Mouse (Mus musculus) forebrain, postnatal 0 days (tissue): ENCODE results near the gene Fam240b. TPM values are rescaled to one million over a fixed set of nuclear protein-coding genes. Genes with fewer than 3 reads are reported as not detected.

Experiments used
- ATAC-seq: fragments of 200-750 bp; cut with Nextera tagmentation; 2 replicates; pipeline ENCODE4 v1.8.0; 2017; ENCODE audit warnings: mild to moderate bottlenecking, moderate library complexity
- DNase-seq: peaks from one replicate; pipeline ENCODE4 v3.0.0-alpha.2; 2015
- H3K27ac ChIP-seq: fragments of 300-500 bp; sonication (generic); 2 replicates; pipeline ENCODE4 v1.5.1; 2014; ENCODE audit warnings: low read depth, mild to moderate bottlenecking, antibody characterized with exemption, low read length, moderate library complexity, mixed read lengths
- H3K27me3 ChIP-seq: fragments of 300-500 bp; sonication (generic); 2 replicates; pipeline ENCODE4 v1.6.1; 2014; ENCODE audit warnings: mild to moderate bottlenecking, low read length, mixed read lengths; ENCODE audit not compliant: insufficient read depth
- H3K36me3 ChIP-seq: fragments of 300-500 bp; sonication (generic); 2 replicates; pipeline ENCODE4 v1.6.1; 2014; ENCODE audit warnings: mild to moderate bottlenecking, moderate library complexity; ENCODE audit not compliant: insufficient read depth
- H3K4me1 ChIP-seq: fragments of 300-500 bp; sonication (generic); 2 replicates; pipeline ENCODE4 v1.6.1; 2014; ENCODE audit warnings: antibody characterized with exemption; ENCODE audit not compliant: insufficient read depth
- H3K4me2 ChIP-seq: fragments of 300-500 bp; sonication (generic); 2 replicates; pipeline ENCODE4 v1.6.1; 2014; ENCODE audit warnings: low read depth, mild to moderate bottlenecking, moderate library complexity
- H3K4me3 ChIP-seq: fragments of 300-500 bp; sonication (generic); 2 replicates; pipeline ENCODE4 v1.5.1; 2014; ENCODE audit warnings: low read depth, low read length, mixed read lengths
- H3K9ac ChIP-seq: fragments of 300-500 bp; sonication (generic); 2 replicates; pipeline ENCODE4 v1.6.1; 2014; ENCODE audit warnings: mild to moderate bottlenecking
- H3K9me3 ChIP-seq: fragments of 300-500 bp; sonication (generic); 2 replicates; pipeline ENCODE4 v1.6.1; 2016; ENCODE audit warnings: low read length
- CTCF ChIP-seq: sonication (generic); IDR thresholded peaks from 2 replicates; pipeline ENCODE4 v1.5.1; 2016; ENCODE audit warnings: antibody characterized with exemption, control low read depth, low read depth
- WGBS: fragments of 180-500 bp; shearing (Covaris S2); extraction: QIAGEN DNeasy Blood & Tissue Kit; methylation state at CpG from one replicate; pipeline ENCODE4 v1.1.7; 2014; 5-methylcytosine and 5-hydroxymethylcytosine counted together
- polyA plus RNA-seq: library from polyadenylated mRNA; unstranded; fragments of >200 nt; fragmentation: Nextera tagmentation; extraction: Ambion mirVana; gene quantifications from 2 replicates; pipeline ENCODE4 v1.2.1, GENCODE M21; 2015
- total RNA-seq: library from RNA; depleted of rRNA; stranded (reverse); fragments of >200 nt; gene quantifications from 2 replicates; pipeline ENCODE4 v1.2.3, GENCODE M21; 2014; rRNA removed

The Fam240b gene
- not detected in 2 replicates for total RNA-seq
- not detected in 2 replicates for polyA plus RNA-seq

DNA sequence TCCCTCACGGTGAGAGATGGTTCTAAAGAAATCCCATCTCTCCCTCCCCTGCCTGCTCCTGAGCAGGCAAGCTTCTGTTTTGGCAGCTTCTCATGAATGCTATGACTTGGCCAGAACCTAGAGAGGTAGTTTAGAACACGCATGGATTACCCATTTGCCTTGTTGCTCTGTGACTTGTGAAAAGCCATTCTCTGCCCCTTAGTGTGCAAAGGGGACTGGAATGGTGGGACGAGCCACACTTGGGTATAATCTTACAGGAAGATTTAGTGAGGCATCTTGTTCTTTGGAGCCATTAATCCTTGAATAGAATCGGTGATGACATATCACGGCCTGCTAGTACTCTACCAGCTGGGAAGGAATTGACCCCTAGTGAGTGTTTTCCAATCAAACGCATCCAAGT is at the start of gene Fam240b:
Gene Fam240b, minus strand, starts transcription at position 101 of the 400 bp plus-strand sequence.
- TF ChIP-seq CTCF, result no peak
- Histone ChIP-seq H3K4me3 (no peak within 1 kb of the TSS), H3K9me3 (no peaks in the 10 kb centered on the region), H3K4me1 (no peaks in the 10 kb centered on the region), H3K4me2 (no peak within 1 kb of the TSS), H3K36me3 (no peaks in the 10 kb centered on the region), H3K27me3 (no peaks in the 10 kb centered on the region), H3K27ac (no peak within 1 kb of the TSS), H3K9ac (no peak within 1 kb of the TSS)
- no peak for DNase-seq
- WGBS, result 84% methylated on average over 6 of the region's 6 CpGs
- ATAC-seq, result no peak

DNA sequence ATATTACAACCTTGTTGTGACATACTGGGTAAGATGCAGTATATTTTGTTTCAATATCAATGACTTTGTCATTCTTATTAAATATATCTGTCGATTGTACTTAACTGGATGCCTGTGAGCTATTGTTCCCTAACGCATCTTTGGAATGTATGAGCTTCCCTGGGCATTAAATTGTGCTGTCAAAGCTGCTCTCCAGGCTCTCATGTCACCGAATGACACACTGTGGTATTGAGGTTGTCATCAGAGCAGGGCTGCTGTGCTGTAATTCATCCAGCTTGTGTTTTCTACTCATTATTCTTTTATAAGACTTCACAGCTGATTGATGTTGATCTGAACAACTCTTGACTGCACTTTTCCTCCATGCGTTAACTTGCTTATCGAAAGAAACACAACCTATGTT is 32.5 kb upstream of the Fam240b start:
- TF ChIP-seq CTCF, result no peak
- H3K27ac ChIP-seq, result no peak overlapping the region
- H3K36me3 ChIP-seq, result no peaks in the 10 kb centered on the region
- no peak overlapping the region for H3K9ac ChIP-seq
- ATAC-seq (no peak), DNase-seq (no peak)
- no peaks in the 10 kb centered on the region for H3K9me3 ChIP-seq
- H3K4me1 ChIP-seq, result no peaks in the 10 kb centered on the region
- WGBS, result 70% methylated on average over 5 of the region's 5 CpGs
- no peak overlapping the region for H3K4me2 ChIP-seq
- no peaks in the 10 kb centered on the region for H3K27me3 ChIP-seq
- H3K4me3 ChIP-seq, result no peak overlapping the region

DNA sequence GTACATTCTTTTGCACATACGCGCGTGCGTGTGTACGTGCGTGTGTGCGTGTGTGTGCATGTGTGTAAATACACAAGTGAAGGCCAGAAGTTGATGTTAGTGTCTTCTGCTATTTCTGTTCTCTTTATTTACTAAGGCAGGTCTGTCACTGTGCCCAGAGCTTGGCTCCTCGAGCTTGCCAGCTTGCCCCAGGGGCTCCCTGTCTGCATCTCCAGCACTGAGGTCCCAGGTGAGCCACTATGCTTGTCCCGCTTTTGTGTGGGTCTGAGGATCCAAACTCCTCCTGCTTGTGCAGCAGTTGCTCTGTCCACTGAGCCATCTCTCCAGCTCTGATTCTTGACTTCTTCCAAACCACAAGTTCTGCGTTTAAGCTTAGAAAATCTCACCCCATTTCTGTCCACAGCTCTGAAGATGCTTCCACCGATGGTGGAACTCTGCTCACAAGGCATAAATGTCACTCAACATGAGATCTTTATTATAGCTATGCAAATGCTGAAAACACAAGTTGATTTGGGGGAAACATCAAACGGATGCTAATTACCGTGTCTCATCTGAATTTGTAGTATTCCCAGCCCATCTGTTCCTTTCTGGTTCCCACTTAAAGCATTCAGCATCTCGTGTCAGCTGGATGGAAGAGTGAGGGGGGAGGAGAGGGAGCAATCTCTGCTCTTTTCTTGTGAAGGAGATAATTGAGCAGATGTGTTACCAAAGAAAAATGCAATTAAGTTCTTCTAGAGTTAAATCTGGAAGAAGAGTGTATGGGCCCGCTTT is 29.1 kb upstream of the Fam240b start:
- Histone ChIP-seq H3K4me1 (no peaks in the 10 kb centered on the region), H3K27me3 (no peaks in the 10 kb centered on the region), H3K4me3 (no peak overlapping the region), H3K9ac (no peak overlapping the region), H3K4me2 (no peak overlapping the region), H3K27ac (0 out of 2 replicates have a peak overlapping the region, but pooled peaks have one; percentile 36), H3K9me3 (no peaks in the 10 kb centered on the region), H3K36me3 (no peaks in the 10 kb centered on the region)
- WGBS, result 59% methylated on average over 15 of the region's 15 CpGs
- no peak for TF ChIP-seq CTCF
- DNase-seq (peak; percentile 72), ATAC-seq (peak; percentile 97)

DNA sequence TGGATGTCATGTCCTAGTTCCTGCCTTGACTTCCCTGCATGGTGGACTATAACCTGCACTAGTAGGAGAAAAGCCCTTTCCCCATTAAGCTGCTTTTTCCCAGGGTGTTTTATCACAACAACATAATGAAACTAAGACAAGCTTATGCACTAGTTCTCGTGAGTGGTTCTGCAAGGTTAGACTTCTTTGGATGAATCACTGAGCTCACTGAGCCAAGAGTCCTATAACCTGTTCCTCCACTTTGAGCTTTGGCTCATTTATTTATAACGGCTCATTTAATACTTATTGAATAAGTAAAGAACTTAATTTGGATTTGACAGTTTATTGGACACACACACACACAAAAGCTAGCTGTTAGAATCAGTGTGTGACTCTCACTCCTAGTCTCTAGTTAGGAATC is 16.7 kb upstream of the Fam240b start:
- Histone ChIP-seq H3K4me3 (no peak overlapping the region), H3K4me2 (no peak overlapping the region), H3K27ac (no peak overlapping the region), H3K36me3 (no peaks in the 10 kb centered on the region), H3K9me3 (no peaks in the 10 kb centered on the region), H3K4me1 (no peaks in the 10 kb centered on the region), H3K9ac (no peak overlapping the region), H3K27me3 (no peaks in the 10 kb centered on the region)
- DNase-seq (no peak), ATAC-seq (no peak)
- no peak for TF ChIP-seq CTCF
- 65% methylated on average over 2 of the region's 2 CpGs for WGBS

DNA sequence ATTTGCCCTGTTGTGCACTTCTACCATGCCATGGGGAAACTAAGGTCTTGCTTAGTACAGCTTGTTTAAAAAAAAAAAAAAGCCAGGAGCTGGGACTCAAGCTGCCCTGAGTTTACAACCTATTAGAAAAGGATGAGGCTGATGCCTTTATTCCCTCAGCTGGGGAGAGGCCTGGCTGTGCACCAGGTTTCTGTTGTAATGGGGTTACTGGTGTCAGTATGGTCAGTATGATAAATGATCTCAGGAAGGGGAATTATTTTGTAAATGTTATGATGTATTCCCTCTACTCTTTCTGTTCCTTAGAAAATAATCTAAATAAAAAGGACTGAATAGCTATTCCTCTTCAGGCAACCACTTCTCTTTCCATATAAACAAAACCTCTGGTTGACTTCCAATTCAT is 14.0 kb upstream of the Fam240b start:
- Histone ChIP-seq H3K9me3 (no peaks in the 10 kb centered on the region), H3K36me3 (no peaks in the 10 kb centered on the region), H3K27me3 (no peaks in the 10 kb centered on the region), H3K9ac (no peak overlapping the region), H3K4me2 (no peak overlapping the region), H3K27ac (no peak overlapping the region), H3K4me1 (no peaks in the 10 kb centered on the region), H3K4me3 (no peak overlapping the region)
- DNase-seq (no peak), ATAC-seq (no peak)
- TF ChIP-seq CTCF, result no peak

DNA sequence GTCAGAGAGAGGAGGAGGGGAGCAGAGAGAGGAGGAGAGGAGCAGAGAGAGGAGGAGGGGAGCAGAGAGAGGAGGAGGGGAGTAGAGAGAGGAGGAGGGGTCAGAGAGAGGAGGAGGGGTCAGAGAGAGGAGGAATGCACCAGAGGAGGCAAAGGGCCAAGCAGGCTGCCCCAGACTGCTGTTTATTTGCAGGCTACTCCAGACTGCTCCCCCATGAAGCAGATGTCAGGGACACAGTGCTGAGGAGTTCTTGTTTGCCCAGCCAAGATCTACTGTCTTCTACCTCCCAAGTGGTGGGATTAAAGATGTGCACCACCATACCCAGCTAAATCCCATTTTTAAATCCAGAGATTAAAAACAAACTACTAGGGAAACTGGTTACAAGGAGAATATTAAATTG is 9.8 kb upstream of the Fam240b start:
- Histone ChIP-seq H3K4me1 (no peaks in the 10 kb centered on the region), H3K9ac (no peak overlapping the region), H3K4me3 (no peak overlapping the region), H3K9me3 (no peaks in the 10 kb centered on the region), H3K27me3 (no peaks in the 10 kb centered on the region), H3K4me2 (no peak overlapping the region), H3K36me3 (no peaks in the 10 kb centered on the region), H3K27ac (no peak overlapping the region)
- no peak for ATAC-seq
- TF ChIP-seq CTCF, result no peak
- no peak for DNase-seq

DNA sequence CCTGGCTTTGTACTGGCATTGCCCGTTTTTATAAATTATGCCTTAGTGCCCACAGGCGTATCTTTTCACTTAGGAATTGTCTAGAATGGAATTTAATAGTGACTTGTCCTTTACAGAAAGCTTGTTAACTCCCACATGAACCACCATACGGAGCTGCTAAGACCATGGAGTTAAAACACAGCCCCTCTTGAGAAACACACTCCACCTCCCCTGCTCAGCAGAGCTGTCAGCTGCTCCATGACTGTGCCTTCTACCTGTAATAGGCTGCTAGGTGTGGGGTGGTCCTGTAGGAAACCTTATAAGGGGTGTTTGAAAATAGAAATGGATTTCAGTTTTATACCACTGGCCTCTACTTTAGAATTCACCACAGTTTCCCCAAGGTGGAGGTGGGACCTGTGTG is 5.2 kb upstream of the Fam240b start:
- Histone ChIP-seq H3K27ac (no peak overlapping the region), H3K36me3 (no peaks in the 10 kb centered on the region), H3K4me3 (no peak overlapping the region), H3K4me2 (no peak overlapping the region), H3K27me3 (no peaks in the 10 kb centered on the region), H3K9me3 (no peaks in the 10 kb centered on the region), H3K9ac (no peak overlapping the region), H3K4me1 (no peaks in the 10 kb centered on the region)
- WGBS, result 83% methylated on average over 3 of the region's 3 CpGs
- DNase-seq, result no peak
- ATAC-seq, result no peak
- TF ChIP-seq CTCF, result no peak
